Mouse (Mus musculus): ENCODE measurements around the gene Lpin3. TPM values are rescaled to one million over a fixed set of nuclear protein-coding genes. Genes with fewer than 3 reads are reported as not detected.

The Lpin3 gene
- polyA plus RNA-seq, 1 experiment: 0.80 TPM

DNA sequence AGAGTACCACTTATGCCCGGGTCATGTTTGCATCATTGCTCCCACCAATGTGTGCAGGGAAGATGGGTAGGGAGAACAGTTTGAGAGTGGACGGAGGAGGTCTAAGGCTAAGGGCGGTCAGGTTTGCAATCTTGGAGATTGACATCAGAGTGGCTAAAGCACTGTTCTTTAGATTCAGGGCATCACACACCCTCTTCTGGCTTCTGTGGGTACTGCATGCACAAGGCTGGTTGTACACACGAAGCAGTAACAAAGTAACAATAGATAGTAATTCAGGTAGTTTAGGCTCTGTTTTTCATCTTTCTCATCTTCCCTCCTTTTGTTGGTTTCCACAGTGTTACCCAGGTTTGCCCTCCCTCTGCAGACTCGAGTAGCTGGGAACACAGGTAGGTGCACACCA, 50.9 kb downstream of the Lpin3 start:
- DNase-seq (ENCODE audit: extremely low spot score in 1 of 2, low spot score in 1 of 2): no peak

DNA sequence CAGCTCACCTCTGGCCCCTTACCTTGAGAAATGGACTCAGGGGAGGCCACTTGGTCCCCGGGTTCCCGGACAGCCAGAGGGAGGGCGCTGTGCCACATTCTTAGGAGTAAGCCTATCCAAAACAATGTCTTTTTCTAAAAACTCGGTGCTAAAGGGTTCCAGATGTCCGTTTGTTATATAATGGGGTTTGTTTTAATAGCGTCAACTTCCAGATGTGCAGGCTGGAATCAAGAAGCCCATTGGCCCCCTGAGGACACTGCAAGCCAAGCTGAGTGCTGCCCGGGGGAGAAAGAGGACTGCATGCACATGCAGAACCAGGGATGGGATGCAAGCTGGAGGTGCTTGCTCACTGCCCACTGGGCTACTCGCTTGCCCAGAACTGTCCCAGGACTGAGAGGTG, 51.9 kb downstream of the Lpin3 start:
- no peak for DNase-seq (ENCODE audit: extremely low spot score in 1 of 2, low spot score in 1 of 2)

- DNase-seq (ENCODE audit: extremely low spot score in 1 of 2, low spot score in 1 of 2): no peak
Observed at GRCm38 (mm10) chr2:160932981-160933380, 52.5 kb downstream of the Lpin3 start.

GRCm38 (mm10) chr2:160933890-160934289, 53.4 kb downstream of the Lpin3 start:
- no peak for DNase-seq (ENCODE audit: extremely low spot score in 1 of 2, low spot score in 1 of 2)

GRCm38 (mm10) chr2:160934451-160934850, 54.0 kb downstream of the Lpin3 start:
- no peak for DNase-seq (ENCODE audit: extremely low spot score in 1 of 2, low spot score in 1 of 2)

- DNase-seq (ENCODE audit: extremely low spot score in 1 of 2, low spot score in 1 of 2): no peak
Observed at GRCm38 (mm10) chr2:160940930-160941709, 60.6 kb downstream of the Lpin3 start.

- DNase-seq (ENCODE audit: extremely low spot score in 1 of 2, low spot score in 1 of 2): no peak
Observed at GRCm38 (mm10) chr2:160942443-160942842, 62.0 kb downstream of the Lpin3 start.

- no peak for DNase-seq (ENCODE audit: extremely low spot score in 1 of 2, low spot score in 1 of 2)
Observed at GRCm38 (mm10) chr2:160951595-160951994, 71.1 kb downstream of the Lpin3 start.

- no peak for DNase-seq (ENCODE audit: extremely low spot score in 1 of 2, low spot score in 1 of 2)
Observed at GRCm38 (mm10) chr2:160953131-160953873, 72.8 kb downstream of the Lpin3 start.

GRCm38 (mm10) chr2:160954541-160954940, 74.1 kb downstream of the Lpin3 start:
- DNase-seq (ENCODE audit: extremely low spot score in 1 of 2, low spot score in 1 of 2): no peak

GRCm38 (mm10) chr2:160955331-160955730, 74.9 kb downstream of the Lpin3 start:
- DNase-seq (ENCODE audit: extremely low spot score in 1 of 2, low spot score in 1 of 2): peak; percentile 54 to 79

Other genes starting within 250 kb of the Lpin3 start
- 36.0 and 38.2 TPM in 2 replicates for gene Top1, start 234.8 kb upstream of the Lpin3 start, polyA plus RNA-seq (2012; rRNA removed)
- gene Plcg1, start 149.4 kb upstream of the Lpin3 start, polyA plus RNA-seq (2012; rRNA removed): 81.3 and 91.3 TPM in 2 replicates
- 18.7 and 19.2 TPM in 2 replicates for gene Zhx3, start 7.7 kb upstream of the Lpin3 start, polyA plus RNA-seq (2012; rRNA removed)
- 0.17 and 0.26 TPM in 2 replicates for gene Emilin3, start 31.7 kb downstream of the Lpin3 start, polyA plus RNA-seq (2012; rRNA removed)
- gene Chd6, start 228.4 kb downstream of the Lpin3 start, polyA plus RNA-seq (2012; rRNA removed): 26.6 and 30.4 TPM in 2 replicates

Measured in frontal cortex, adult 2 months (tissue).